8 mouse cellular contexts compared by ENCODE assay signal in the genomic region with DNA sequence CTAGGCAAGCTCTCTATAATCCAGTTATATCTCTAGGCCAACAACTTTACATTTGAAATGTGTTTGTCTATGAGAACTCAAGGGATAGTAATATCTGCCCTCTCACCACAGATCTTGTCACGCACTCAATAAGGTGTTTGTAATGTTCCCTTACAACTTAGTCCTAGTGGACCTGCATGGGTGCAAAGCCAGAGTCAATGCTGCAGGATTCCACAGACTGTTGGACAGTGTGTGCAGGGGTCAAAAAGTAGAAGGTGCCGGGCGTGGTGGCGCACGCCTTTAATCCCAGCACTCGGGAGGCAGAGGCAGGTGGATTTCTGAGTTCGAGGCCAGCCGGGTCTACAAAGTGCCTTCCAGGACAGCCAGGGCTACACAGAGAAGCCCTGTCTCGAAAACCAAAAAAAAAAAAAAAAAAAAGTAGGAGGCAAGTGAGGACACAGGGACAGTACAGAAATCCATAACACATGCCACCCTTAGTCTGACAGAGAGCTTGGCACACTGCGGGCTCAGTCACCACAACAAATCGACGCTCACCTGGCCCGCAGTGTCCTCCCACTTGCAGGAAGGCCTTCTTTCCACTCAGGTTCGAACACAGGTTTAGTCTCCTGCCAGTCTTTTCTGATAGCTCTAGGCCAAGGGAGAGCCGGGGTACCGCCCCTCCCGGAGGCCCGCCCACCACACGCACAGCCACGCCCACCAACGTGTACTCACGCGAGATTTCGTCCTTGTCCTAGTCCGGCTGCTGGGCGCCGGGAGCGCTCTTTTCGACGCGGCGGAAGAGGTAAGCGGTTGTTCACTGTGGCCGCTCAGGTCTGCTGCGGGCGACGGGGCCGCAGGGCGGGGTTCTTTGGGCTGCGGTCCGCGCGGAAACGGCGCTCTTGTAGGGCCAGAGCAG. TPM values are rescaled to one million over a fixed set of nuclear protein-coding genes. Genes with fewer than 3 reads are reported as not detected.
DNase-seq lines count a peak whose midpoint lies in the region; ATAC-seq lines count a peak whose summit lies in the region.

A gene (plus strand): TSS at position 712 of the 895 bp plus-strand sequence.

- ATAC-seq in inflammation-experienced regulatory T-cells, adult 6 months, result peak; percentile 93
- ATAC-seq in megakaryocyte-erythroid progenitor cell, adult 5-6 weeks (replicated peaks; ENCODE audit: low FRiP score, low TSS enrichment, poor library complexity, severe bottlenecking), result peak; percentile 91

- DNase-seq in adrenal gland, adult (ENCODE audit: inconsistent age in 2 of 2, low spot score in 1 of 2), result peak; percentile 97 to 99
- peak; percentile 96 for DNase-seq in embryo, embryonic 10.5 days (ENCODE audit: low spot score)
- DNase-seq in gastrocnemius, postnatal 14 days, result peak; percentile 97
- DNase-seq in left cerebral cortex, postnatal 10 days (ENCODE audit: extremely low spot score in 1 of 2, low spot score in 2 of 2), result peak; percentile 94 to 98
- peak; percentile 94 for DNase-seq in right cerebral cortex, postnatal 25 days
- peak; percentile 95 to 99 for DNase-seq in urinary bladder, postnatal 4 days (ENCODE audit: low spot score in 2 of 2)

- intact Hi-C loops in gastrocnemius, postnatal 14 days (cut with DNase I; ENCODE audit: low total_unique reads), result no loop called here
- intact Hi-C loops in left cerebral cortex, postnatal 10 days (cut with DNase I), result loop anchor here (5.0 kb wide), 1 partner anchor 33 kb away; no protein-coding TSS in a partner anchor

RNA-seq across cellular contexts. Expression of the gene that starts here (rescaled TPM):
- 10 to 100 TPM; 48.3 to 55.4 TPM for total RNA-seq in gastrocnemius, postnatal 14 days (2021)
- 100 to 1,000 TPM; 108 to 150 (median 131) TPM for polyA plus RNA-seq in inflammation-experienced regulatory T-cells, adult 6 months (2017; shearing (Covaris generic))
- total RNA-seq in left cerebral cortex, postnatal 10 days (2021), result 10 to 100 TPM; 38.1 to 43.6 TPM
- total RNA-seq in megakaryocyte-erythroid progenitor cell, adult 5-6 weeks (2014; fragmentation: Nextera tagmentation), result 439 and 454 TPM in 2 replicates
- total RNA-seq in megakaryocyte-erythroid progenitor cell, adult 5-6 weeks (2017), result 1,383 and 1,827 TPM in 2 replicates

Comparison
In these comparisons a context has a peak if more than half of its experiments do, and no peak if none do; other contexts are left out.
1. Peak in every context shown above with its lines: DNase-seq and ATAC-seq.
2. RNA of the gene that starts here (total RNA-seq): 439 to 1,827 TPM in megakaryocyte-erythroid progenitor cell, adult 5-6 weeks; 48.3 to 55.4 TPM in gastrocnemius, postnatal 14 days and 38.1 to 43.6 TPM in left cerebral cortex, postnatal 10 days; every median in the first group is over 4 times any median in the second.